In the genomic region with DNA sequence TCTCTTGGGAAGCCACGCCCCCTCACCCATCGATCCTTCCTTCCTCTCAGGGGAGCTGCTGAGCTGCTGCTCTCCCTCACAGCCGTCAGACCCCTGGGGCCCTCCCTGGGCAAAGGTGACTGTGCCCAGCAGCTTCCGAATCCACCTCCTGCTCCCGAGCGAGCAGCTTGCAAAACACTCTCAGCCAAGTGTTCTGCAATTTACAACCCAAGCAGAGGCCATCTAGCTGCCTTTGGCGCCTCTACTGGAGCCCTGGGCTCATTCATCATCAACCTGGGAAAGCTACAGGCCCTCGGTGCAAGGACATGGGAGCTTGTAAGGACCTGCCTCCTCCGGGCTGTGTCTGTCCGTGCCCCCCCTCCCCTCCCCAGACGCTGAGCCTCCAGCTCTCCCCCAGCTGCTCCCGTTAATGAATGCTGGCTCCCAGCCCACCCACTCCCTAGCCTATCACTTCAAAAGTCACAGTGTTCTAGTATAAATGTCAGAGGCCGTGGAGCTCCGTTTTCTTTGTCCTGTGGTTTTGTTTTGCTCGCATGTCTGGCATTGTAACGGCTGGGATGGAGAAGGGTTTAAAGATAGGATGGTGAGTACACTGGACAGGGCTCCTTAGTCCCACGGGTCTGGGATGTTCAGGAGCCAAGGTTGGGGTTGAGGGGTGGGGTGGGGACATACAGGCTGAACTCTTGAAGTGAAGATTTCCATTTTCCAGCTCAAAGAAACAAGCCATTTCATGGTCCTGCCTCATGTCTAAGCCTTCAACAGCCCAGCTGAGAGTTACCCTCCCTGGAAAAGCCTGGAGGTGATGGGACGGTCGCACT, we compare ENCODE assay signal across 8 mouse cellular contexts. TPM values are rescaled to one million over a fixed set of nuclear protein-coding genes. Genes with fewer than 3 reads are reported as not detected.
DNase-seq lines count a peak whose midpoint lies in the region; ATAC-seq and TF ChIP-seq lines count a peak whose summit lies in the region.

No protein-coding gene starts in this region.

- no peak overlapping the region for H3K9ac ChIP-seq in intestine, postnatal 0 days (ENCODE audit: low read depth, low read length)
- H3K9ac ChIP-seq in liver, postnatal 0 days (replicated peaks), result peak overlapping the region; percentile 16; the same call in 1 of the 2 replicates
- peak overlapping the region; percentile 42 for H3K9ac ChIP-seq in neural tube, embryonic 13.5 days

- peak overlapping the region; percentile 28; the same call in 1 of the 2 replicates for H3K4me3 ChIP-seq in spleen, adult 2 months (ENCODE audit: extremely low read depth, insufficient read depth, insufficient read length)
- H3K4me3 ChIP-seq in intestine, postnatal 0 days (ENCODE audit: low read depth, low read length), result no peak overlapping the region
- no peak overlapping the region for H3K4me3 ChIP-seq in liver, postnatal 0 days (ENCODE audit: low read depth, low read length)
- H3K4me3 ChIP-seq in neural tube, embryonic 13.5 days, result 0 out of 2 replicates have a peak overlapping the region, but pooled peaks have one; percentile 4

- WGBS in spleen, adult 2 months, result 25% methylated on average over 19 of the region's 19 CpGs
- 13% methylated on average over 19 of the region's 19 CpGs for WGBS in intestine, postnatal 0 days
- WGBS in liver, postnatal 0 days (ENCODE audit: insufficient replicate concordance), result 13% methylated on average over 19 of the region's 19 CpGs
- WGBS in neural tube, embryonic 13.5 days, result 6% methylated on average over 19 of the region's 19 CpGs

- no peaks in the 10 kb centered on the region for H3K9me3 ChIP-seq in intestine, postnatal 0 days (ENCODE audit: control insufficient read depth)
- no peaks in the 10 kb centered on the region for H3K9me3 ChIP-seq in liver, postnatal 0 days (ENCODE audit: low read length)
- no peaks in the 10 kb centered on the region for H3K9me3 ChIP-seq in neural tube, embryonic 13.5 days

- TF ChIP-seq CTCF in spleen, adult 2 months (IDR thresholded peaks at IDR 0.05; ENCODE audit: extremely low read depth, insufficient read depth, insufficient read length, insufficient replicate concordance), result no peak
- TF ChIP-seq CTCF in intestine, postnatal 0 days (IDR thresholded peaks at IDR 0.05; ENCODE audit: low read depth), result peak; percentile 79
- peak; percentile 52 for TF ChIP-seq CTCF in liver, postnatal 0 days (IDR thresholded peaks at IDR 0.05; ENCODE audit: low read depth)

- no peak overlapping the region for H3K27ac ChIP-seq in spleen, adult 2 months (ENCODE audit: insufficient read depth, low read length)
- H3K27ac ChIP-seq in intestine, postnatal 0 days (ENCODE audit: low read depth, low read length), result no peak overlapping the region
- 0 out of 2 replicates have a peak overlapping the region, but pooled peaks have one; percentile 12 for H3K27ac ChIP-seq in liver, postnatal 0 days (ENCODE audit: low read depth)
- H3K27ac ChIP-seq in neural tube, embryonic 13.5 days (replicated peaks), result peak overlapping the region; percentile 78

- no peaks in the 10 kb centered on the region for H3K36me3 ChIP-seq in spleen, adult 2 months (ENCODE audit: control insufficient read depth, insufficient read depth, low read length)
- no peaks in the 10 kb centered on the region for H3K36me3 ChIP-seq in intestine, postnatal 0 days (ENCODE audit: control insufficient read depth, insufficient read depth)
- H3K36me3 ChIP-seq in liver, postnatal 0 days (replicated peaks; ENCODE audit: insufficient read depth, low read length), result no peaks in the 10 kb centered on the region
- H3K36me3 ChIP-seq in neural tube, embryonic 13.5 days, result no peaks in the 10 kb centered on the region

- TF ChIP-seq EP300 in liver, postnatal 0 days (IDR thresholded peaks at IDR 0.05; ENCODE audit: low read depth), result no peak

- ATAC-seq in granulocyte monocyte progenitor cell, adult 5-6 weeks (replicated peaks; ENCODE audit: poor library complexity, severe bottlenecking), result peak; percentile 78
- peak; percentile 93 for ATAC-seq in intestine, postnatal 0 days
- peak; percentile 89 for ATAC-seq in liver, postnatal 0 days
- peak; percentile 81 for ATAC-seq in neural tube, embryonic 13.5 days (ENCODE audit: low read depth)

- peak overlapping the region; percentile 51 for H3K4me2 ChIP-seq in intestine, postnatal 0 days (replicated peaks; ENCODE audit: low read depth)
- peak overlapping the region; percentile 61 for H3K4me2 ChIP-seq in liver, postnatal 0 days (ENCODE audit: low read depth, low read length)
- peak overlapping the region; percentile 47 for H3K4me2 ChIP-seq in neural tube, embryonic 13.5 days

- no peaks in the 10 kb centered on the region; the same call in 1 of the 2 replicates for H3K4me1 ChIP-seq in spleen, adult 2 months (ENCODE audit: control insufficient read depth, insufficient read depth, insufficient read length)
- H3K4me1 ChIP-seq in intestine, postnatal 0 days (replicated peaks; ENCODE audit: control insufficient read depth, insufficient read depth, low read length), result peaks cover 8% of the 10 kb centered on the region
- H3K4me1 ChIP-seq in liver, postnatal 0 days (ENCODE audit: insufficient read depth), result peaks cover 6% of the 10 kb centered on the region
- H3K4me1 ChIP-seq in neural tube, embryonic 13.5 days (replicated peaks), result peaks cover 48% of the 10 kb centered on the region

- no peaks in the 10 kb centered on the region for H3K27me3 ChIP-seq in spleen, adult 2 months (ENCODE audit: control insufficient read depth, insufficient read depth, low read length)
- no peaks in the 10 kb centered on the region for H3K27me3 ChIP-seq in intestine, postnatal 0 days (replicated peaks; ENCODE audit: control insufficient read depth, insufficient read depth, low read length)
- H3K27me3 ChIP-seq in liver, postnatal 0 days (ENCODE audit: insufficient read depth, low read length), result no peaks in the 10 kb centered on the region
- no peaks in the 10 kb centered on the region for H3K27me3 ChIP-seq in neural tube, embryonic 13.5 days

- TF ChIP-seq POLR2A in spleen, adult 2 months (IDR thresholded peaks at IDR 0.05; ENCODE audit: low read depth, low read length), result no peak

- DNase-seq in spleen, adult 2 months (ENCODE audit: low read depth in 1 of 2, low spot score in 2 of 2), result peak in 1 of 2 experiments; percentile 15
- DNase-seq in spleen, postnatal 14 days (ENCODE audit: low spot score in 2 of 2), result no peak
- peak; percentile 27 to 29 for DNase-seq in cerebellum, postnatal 36 days
- peak; percentile 67 for DNase-seq in liver, postnatal 0 days
- DNase-seq in frontal cortex, adult 2 months (ENCODE audit: extremely low spot score in 1 of 2, low spot score in 1 of 2), result no peak

RNA-seq across cellular contexts. Expression of a gene that starts 35.2 kb away (rescaled TPM):
- 0.11 and 0.28 TPM in 2 replicates for polyA plus RNA-seq in spleen, adult 2 months (2012; rRNA removed)
- not detected in 2 replicates for total RNA-seq in granulocyte monocyte progenitor cell, adult 5-6 weeks (2014; fragmentation: Nextera tagmentation)
- not detected in 2 replicates for total RNA-seq in granulocyte monocyte progenitor cell, adult 5-6 weeks (2017)
- 0.10 TPM in 1 of 2 replicates, not detected in the other for polyA plus RNA-seq in intestine, postnatal 0 days (2015; fragmentation: Nextera tagmentation; extraction: Ambion mirVana)
- not detected in 2 replicates for polyA plus RNA-seq in liver, postnatal 0 days (2015; fragmentation: Nextera tagmentation; extraction: Ambion mirVana)
- 0.18 and 0.33 TPM in 2 replicates for polyA plus RNA-seq in neural tube, embryonic 13.5 days (2015; fragmentation: Nextera tagmentation; extraction: Ambion mirVana)
- 5.4 and 8.8 TPM in 2 replicates for polyA plus RNA-seq in frontal cortex, adult 2 months (2012; rRNA removed)

Comparison
In these comparisons a context has a peak if more than half of its experiments do, and no peak if none do; other contexts are left out.
1. DNase-seq: peak in cerebellum, postnatal 36 days (2 of 2) and liver, postnatal 0 days (single experiment); none in spleen, postnatal 14 days (0 of 2) and frontal cortex, adult 2 months (0 of 2).
2. H3K27ac ChIP-seq: peak in liver, postnatal 0 days (single experiment) and neural tube, embryonic 13.5 days (single experiment); none in spleen, adult 2 months (single experiment) and intestine, postnatal 0 days (single experiment).
3. H3K4me3 ChIP-seq: peak in spleen, adult 2 months (single experiment) and neural tube, embryonic 13.5 days (single experiment); none in intestine, postnatal 0 days (single experiment) and liver, postnatal 0 days (single experiment).
4. Peak in every context shown above with its lines, with median percentiles within 50 percentile points of each other: ATAC-seq and H3K4me2 ChIP-seq.